Mouse (Mus musculus): ENCODE results near the gene Hps4. TPM values are rescaled to one million over a fixed set of nuclear protein-coding genes. Genes with fewer than 3 reads are reported as not detected.
"Not testable (repeated sequence)": the region's sequence is repeated elsewhere in the genome, so short reads cannot be mapped to it uniquely, and the experiment has no call there.

Gene Hps4
- total RNA-seq (2021): 10 to 100 TPM; 27.8 to 33.6 TPM

DNA sequence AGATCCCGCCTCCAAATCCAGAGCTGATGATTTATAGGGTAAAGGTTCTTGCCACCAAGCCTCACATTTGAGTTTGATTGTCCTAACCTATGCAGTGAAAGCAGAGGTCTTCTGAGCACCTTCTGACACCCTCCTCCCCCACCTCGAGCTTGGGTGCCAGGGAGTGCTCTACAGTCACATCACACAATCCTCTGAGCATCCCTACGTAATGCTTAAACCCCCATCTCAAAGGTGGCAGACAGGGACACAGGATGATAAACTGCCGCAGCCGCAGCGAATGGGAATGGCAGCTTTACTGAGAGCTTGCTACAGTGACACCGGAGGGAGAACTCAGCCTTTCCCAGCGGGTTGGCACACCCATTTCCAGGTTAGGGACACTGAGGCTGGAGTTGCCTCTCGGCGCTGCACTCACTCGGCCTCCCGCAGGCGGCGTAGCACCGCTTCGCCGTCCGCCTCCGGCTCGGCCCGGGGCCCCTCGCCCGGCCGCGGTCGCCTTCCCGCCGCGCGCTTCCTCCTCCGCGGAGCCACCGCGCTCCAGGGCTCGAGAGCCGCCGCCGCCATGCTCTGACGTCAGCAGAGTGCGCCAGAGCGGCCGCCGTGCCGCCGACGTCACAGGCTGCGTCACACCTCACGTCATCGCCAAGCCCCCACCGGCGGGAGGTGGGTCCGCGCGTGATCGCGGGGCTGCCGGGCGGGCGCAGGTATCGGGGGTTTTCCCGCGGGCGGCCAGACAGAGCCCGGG is at the start of gene Hps4, which contains the start of gene Srrd:
Gene Hps4 (plus strand): TSS at position 621 of the 742 bp plus-strand sequence.
Gene Srrd (minus strand): TSS at position 578 of the 742 bp plus-strand sequence.
- peak; percentile 90 to 93 for DNase-seq (ENCODE audit: low spot score in 2 of 2)
- intact Hi-C loops (cut with DNase I): loop anchor here (5.0 kb wide), 2 partner anchors 45 to 85 kb away; no protein-coding TSS in a partner anchor

DNA sequence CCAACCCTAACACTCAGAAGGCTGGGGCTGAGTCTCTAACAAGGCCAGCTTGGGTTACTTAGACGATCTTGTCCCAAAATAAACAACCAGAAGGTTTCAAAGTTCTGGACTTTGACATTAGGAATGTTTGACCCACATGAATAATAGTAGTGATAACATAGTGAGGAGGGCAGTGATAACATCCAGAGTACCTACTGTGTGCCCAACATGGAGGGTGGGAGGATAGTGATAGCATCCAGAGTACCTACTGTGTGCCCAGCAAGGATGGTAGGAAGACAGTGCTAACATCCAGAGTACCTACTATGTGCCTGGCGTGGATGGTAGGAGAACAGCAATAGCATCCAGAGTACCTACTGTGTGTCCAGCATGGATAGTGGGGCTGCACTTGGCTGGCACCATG is 49.1 kb upstream of the Hps4 start:
- intact Hi-C loops (cut with DNase I): no loop called here

DNA sequence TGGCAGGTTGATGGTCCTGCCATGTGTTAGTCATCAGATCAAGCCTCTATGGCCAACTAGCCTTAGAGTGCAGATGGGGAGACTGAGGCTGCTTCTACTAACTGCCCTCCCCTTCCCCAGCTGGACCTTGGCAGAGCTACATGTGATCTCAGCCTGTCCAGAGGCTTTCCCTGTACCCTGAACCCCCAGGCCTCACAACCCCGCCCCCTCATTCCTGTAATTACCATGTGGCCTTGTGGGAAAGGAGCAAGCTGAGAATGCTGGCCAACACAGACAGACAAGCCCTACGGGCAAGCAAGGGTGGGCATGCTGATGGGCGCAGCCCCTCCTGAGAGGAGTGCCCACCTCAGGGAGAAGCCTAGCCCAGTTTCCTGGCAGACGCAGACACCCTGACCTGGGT is 48.2 kb upstream of the Hps4 start:
- no peak for DNase-seq (ENCODE audit: low spot score in 2 of 2)
- intact Hi-C loops (cut with DNase I): no loop called here

More for the DNA sequence above, 49.1 kb upstream of the Hps4 start:
- DNase-seq (ENCODE audit: low spot score in 2 of 2): no peak

DNA sequence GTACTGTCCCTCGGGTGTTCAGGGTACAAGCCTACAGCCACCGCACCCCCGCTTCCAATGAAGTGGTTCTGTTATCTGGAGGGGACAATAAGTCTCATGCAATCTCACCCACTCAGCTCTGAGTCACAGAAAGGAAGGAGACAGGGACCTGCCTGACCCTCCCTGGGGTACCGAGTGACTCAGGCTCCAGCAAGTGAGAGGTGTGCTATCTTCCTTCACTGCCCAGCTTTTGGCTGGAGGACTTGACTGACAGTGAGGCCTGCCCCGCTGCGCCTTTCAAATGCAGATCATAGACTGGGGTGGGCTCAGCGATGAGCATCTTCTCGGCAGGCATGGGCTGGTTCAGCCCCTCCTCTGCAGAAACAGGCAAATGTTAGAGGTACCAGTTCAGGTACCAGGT is 47.7 kb upstream of the Hps4 start:
- intact Hi-C loops (cut with DNase I): no loop called here
- no peak for DNase-seq (ENCODE audit: low spot score in 2 of 2)

DNA sequence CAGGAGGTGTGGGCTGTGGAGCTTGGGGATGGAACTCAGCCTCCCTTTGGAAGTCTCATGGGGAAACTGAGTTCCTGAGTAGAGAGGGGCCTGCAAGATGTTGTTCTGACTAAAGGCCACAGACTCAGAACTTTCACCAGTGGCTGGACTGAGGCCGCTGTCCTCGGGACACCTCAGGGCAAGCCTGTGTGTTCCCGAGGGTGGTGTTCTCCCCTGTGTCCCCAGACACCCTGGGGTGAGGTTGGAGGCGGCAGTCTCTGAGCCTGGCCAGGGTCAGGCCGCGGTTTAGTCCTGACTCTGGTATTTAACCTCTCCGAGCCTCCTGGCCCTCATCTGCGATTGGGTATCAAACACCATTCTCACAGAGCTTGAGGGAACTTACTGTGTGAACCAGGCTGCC is 47.3 kb upstream of the Hps4 start:
- DNase-seq (ENCODE audit: low spot score in 2 of 2): no peak
- intact Hi-C loops (cut with DNase I): no loop called here

GRCm38 (mm10) chr5:112296404-112297181 is 46.3 kb upstream of the Hps4 start:
- DNase-seq (ENCODE audit: low spot score in 2 of 2): no peak

DNA sequence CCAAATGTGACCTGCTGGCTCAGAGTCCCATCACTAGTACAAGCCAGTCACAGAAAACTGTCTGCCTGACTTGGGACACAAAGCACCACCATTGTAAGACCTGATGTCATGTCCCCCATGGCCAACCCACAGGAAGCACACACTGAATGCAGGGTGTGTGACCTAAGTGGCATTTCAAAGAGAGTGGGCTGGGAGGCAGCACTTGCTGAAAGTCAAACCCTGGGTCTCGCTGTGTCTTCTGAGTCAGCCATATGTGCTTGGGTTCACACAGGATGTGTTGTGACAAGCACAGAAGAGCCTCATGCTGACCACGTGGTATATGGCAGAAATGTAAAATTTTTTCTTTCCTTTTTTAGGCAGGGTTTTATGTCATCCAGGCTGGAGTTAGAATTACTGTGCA is 45.6 kb upstream of the Hps4 start:
- no peak for DNase-seq (ENCODE audit: low spot score in 2 of 2)
- intact Hi-C loops (cut with DNase I): no loop called here

More at GRCm38 (mm10) chr5:112296404-112297181, 46.3 kb upstream of the Hps4 start:
- intact Hi-C loops (cut with DNase I): no loop called here

DNA sequence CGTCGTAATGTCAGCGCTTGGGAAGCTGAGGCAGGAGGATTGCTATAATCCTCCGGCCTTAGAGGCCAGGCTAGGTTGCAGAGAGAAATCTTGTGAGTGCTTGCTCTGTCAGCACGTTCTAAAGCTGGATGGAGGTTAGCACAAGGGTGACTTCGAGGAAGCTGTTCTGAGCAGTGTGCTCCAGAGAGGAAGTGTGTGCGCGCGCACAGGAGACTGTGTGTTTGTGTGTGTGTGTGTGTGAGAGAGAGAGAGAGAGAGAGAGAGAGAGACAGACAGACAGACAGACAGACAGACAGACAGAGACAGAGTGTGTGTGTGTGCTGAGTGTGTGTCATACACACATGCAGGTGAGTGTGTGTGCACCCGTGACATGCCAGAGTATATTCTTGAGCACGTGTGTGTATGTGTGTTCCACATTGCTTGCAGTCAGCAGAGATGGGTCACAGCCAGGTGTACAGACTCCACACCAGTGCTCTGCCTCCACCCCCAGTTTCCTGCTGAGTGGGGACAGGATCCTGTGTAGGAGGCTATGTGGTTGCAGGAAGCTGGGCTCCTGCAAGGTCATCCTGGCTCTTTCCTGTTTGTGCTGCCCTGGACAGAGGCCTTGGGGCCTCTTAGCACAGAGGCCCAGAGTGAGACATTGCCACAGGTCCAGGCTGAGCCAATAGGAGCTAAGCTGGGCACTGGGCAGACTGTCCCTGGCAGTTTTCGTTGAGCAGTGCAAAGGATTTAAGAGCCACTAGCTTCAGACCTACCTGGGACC is 44.5 kb upstream of the Hps4 start:
- intact Hi-C loops (cut with DNase I): no loop called here
- DNase-seq (ENCODE audit: low spot score in 2 of 2): no peak

GRCm38 (mm10) chr5:112299399-112299798 is 43.5 kb upstream of the Hps4 start:
- DNase-seq (ENCODE audit: low spot score in 2 of 2): no peak
- intact Hi-C loops (cut with DNase I): no loop called here

- intact Hi-C loops (cut with DNase I): loop anchor here (2.0 kb wide), 1 partner anchor 21 kb away; no protein-coding TSS in a partner anchor
- no peak for DNase-seq (ENCODE audit: low spot score in 2 of 2)
Measured at GRCm38 (mm10) chr5:112300112-112300511, 42.8 kb upstream of the Hps4 start.

DNA sequence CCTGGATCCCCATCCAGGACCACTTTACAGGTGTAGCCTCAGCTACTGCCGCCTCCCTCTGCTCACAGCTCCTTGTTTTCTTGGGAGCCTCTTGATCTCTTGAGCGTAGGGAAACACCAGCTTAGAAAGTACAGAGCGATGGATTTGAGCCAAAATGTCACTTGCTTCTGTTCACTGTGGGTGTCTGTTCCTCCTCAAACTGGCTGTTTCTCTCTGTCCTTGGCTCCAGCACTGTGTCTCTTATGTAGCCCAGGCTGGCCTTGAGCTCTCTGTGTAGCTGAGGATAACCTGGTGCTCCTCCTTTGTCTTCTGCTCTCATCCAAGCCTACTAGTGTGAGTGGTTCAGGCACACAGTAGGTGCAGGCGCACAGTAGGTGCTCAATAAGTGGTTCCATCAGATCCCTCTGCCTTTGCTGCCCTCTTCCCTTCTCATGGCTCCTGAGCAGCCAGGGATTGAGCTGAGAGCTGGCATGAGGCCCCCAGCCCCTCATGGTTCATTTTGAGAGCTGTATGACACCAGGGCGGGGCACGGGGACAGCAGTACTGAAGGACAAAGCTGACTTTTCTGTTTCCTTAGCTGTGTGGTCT is 42.1 kb upstream of the Hps4 start:
- intact Hi-C loops (cut with DNase I): loop anchor here (2.0 kb wide), 1 partner anchor 20 kb away; no protein-coding TSS in a partner anchor
- DNase-seq (ENCODE audit: low spot score in 2 of 2): no peak

DNA sequence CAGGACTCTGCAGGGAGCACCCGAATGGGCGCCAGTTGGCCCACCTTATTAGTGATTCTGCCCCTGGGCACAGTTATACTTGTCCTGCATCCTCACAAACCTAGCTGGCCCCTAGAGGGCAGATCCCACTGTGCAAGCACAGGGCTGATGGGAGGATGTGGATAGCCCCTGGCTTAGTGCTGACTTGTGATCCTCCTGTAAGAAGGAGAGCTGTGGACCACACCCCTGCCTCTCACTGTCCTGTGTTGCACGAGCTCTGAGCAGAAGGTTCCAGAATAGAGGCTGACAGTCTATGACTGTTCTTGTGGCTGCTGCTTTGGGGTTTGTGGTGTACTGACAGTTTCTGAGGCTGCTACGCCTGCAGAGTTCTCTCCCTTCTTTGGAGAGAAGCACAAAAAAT is 41.2 kb upstream of the Hps4 start:
- intact Hi-C loops (cut with DNase I): loop anchor here (2.0 kb wide), 1 partner anchor 19 kb away; no protein-coding TSS in a partner anchor
- no peak for DNase-seq (ENCODE audit: low spot score in 2 of 2)

GRCm38 (mm10) chr5:112302310-112302709 is 40.6 kb upstream of the Hps4 start:
- no peak for DNase-seq (ENCODE audit: low spot score in 2 of 2)
- intact Hi-C loops (cut with DNase I): no loop called here

GRCm38 (mm10) chr5:112305842-112306241 is 37.0 kb upstream of the Hps4 start:
- DNase-seq (ENCODE audit: low spot score in 2 of 2): no peak
- intact Hi-C loops (cut with DNase I): no loop called here

DNA sequence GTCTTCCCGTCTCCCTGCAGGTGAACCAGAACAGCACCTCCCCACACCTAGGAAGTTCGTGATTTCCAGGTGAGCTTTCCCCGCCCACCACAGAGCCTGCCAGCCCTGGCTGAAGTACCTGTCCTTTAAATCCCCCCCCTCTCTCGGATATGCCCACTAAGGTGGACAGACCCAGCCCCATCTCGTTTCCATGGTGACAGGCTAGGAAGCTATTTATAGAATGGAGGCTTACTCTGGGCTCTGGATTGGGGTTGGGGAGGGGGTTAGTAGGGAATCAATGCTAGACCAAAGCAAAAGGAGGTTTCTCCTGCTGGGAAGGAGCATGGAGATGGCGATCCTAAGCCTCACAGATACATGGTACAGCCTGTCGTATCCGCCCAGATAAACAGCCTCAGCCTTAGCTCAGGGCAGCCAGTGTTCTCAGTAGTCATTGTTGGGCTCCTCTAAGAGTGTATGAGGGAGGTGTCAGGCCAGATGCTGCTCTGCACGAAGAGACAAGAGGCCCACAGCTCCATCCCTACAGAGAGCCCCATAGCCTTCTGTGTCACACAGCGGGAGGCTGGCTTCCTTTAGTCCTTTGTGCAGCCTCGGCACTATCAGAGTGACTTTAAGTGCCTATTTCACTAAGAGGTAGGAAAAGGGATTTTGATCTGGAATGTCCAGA is 29.5 kb upstream of the Hps4 start:
- DNase-seq (ENCODE audit: low spot score in 2 of 2): no peak
- intact Hi-C loops (cut with DNase I): no loop called here

- intact Hi-C loops (cut with DNase I): no loop called here
- DNase-seq (ENCODE audit: low spot score in 2 of 2): no peak
Measured at GRCm38 (mm10) chr5:112316468-112316867, 26.4 kb upstream of the Hps4 start.

- intact Hi-C loops (cut with DNase I): no loop called here
- no peak for DNase-seq (ENCODE audit: low spot score in 2 of 2)
Measured at GRCm38 (mm10) chr5:112317328-112317727, 25.6 kb upstream of the Hps4 start.

DNA sequence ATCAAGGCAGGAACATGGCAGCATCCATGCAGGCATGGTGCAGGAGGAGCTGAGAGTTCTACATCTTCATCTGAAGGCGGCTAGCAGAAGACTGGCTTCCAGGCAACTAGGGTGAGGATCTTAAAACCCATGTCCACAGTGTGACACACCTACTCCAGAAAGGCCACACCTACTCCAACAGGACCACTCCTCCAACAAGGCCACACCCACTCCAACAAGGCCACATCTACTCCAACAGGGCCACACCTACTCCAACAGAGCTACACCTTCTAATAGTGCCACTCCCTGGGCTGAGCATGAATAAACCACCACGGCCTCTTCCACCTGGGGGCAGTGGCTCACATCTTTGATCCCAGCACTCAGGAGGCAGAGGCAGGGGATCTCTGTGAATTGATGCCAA is 23.5 kb upstream of the Hps4 start:
- intact Hi-C loops (cut with DNase I); DNase-seq (ENCODE audit: low spot score in 2 of 2): not testable (repeated sequence)

DNA sequence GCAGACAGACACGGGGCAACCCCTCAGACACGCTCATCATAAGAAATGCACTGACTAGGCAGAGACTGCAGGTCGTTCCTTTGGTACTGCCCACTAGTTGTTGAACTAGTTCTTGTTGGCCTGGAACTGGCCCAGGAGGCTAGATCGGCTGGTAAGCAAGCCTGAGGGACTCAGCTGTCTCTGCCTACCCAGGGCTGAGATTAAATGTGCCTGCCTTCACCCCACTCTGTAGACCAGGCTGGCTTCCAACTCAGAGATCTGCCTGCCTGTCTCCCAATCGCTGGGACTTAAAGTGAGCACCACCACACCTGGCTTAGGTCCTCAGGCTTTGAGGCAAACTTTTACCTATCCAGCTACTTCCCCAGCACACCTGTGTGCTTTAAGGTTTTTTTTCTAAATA is 22.5 kb upstream of the Hps4 start:
- DNase-seq (ENCODE audit: low spot score in 2 of 2): no peak
- intact Hi-C loops (cut with DNase I): loop anchor here (2.0 to 5.0 kb wide), 2 partner anchors 20 to 43 kb away; partner anchors contain the start of gene Tpst2

All from left cerebral cortex, postnatal 36 days (tissue).